Mouse (Mus musculus) embryo, embryonic 9.5 days (tissue): Measurements from ENCODE around the gene Tspan12.
"Not testable (repeated sequence)": the region's sequence is repeated elsewhere in the genome, so short reads cannot be mapped to it uniquely, and the experiment has no call there.

Experiments used
- DNase-seq: peaks from one replicate; pipeline ENCODE4 v3.0.0-alpha.2; 2017; ENCODE audit errors: extremely low spot score

Gene Tspan12

GRCm38 (mm10) chr6:21852344-21852785 is at the start of gene Tspan12:
Gene Tspan12 (minus strand): TSS chr6:21852515.
- peak; percentile 84 for DNase-seq

- DNase-seq = peak; percentile 7
Observed at GRCm38 (mm10) chr6:21894451-21894850, 42.1 kb upstream of the Tspan12 start.

- DNase-seq = no peak
Observed at GRCm38 (mm10) chr6:21889101-21889500, 36.8 kb upstream of the Tspan12 start.

GRCm38 (mm10) chr6:21887971-21888370 is 35.7 kb upstream of the Tspan12 start:
- DNase-seq = not testable (repeated sequence)

GRCm38 (mm10) chr6:21879496-21879895 is 27.2 kb upstream of the Tspan12 start:
- DNase-seq = no peak

- no peak for DNase-seq
Observed at GRCm38 (mm10) chr6:21867310-21867709, 15.0 kb upstream of the Tspan12 start.

- no peak for DNase-seq
Observed at GRCm38 (mm10) chr6:21864179-21864578, 11.9 kb upstream of the Tspan12 start.

GRCm38 (mm10) chr6:21863561-21863960 is 11.2 kb upstream of the Tspan12 start:
- no peak for DNase-seq

- DNase-seq = no peak
Observed at GRCm38 (mm10) chr6:21861316-21861715, 9.0 kb upstream of the Tspan12 start.

GRCm38 (mm10) chr6:21857843-21858242 is 5.5 kb upstream of the Tspan12 start:
- peak; percentile 17 for DNase-seq

- no peak for DNase-seq
Observed at GRCm38 (mm10) chr6:21855921-21856320, 3.6 kb upstream of the Tspan12 start.

GRCm38 (mm10) chr6:21853342-21853741 is 1.0 kb upstream of the Tspan12 start:
- DNase-seq = no peak

GRCm38 (mm10) chr6:21851596-21852343 is 545 bp downstream of the Tspan12 start:
- DNase-seq = peak; percentile 88

- no peak for DNase-seq
Observed at GRCm38 (mm10) chr6:21851346-21851595, 1.0 kb downstream of the Tspan12 start.

GRCm38 (mm10) chr6:21850526-21851345 is 1.6 kb downstream of the Tspan12 start:
- DNase-seq = no peak

GRCm38 (mm10) chr6:21848808-21849207 is 3.5 kb downstream of the Tspan12 start:
- DNase-seq = no peak

- DNase-seq = peak; percentile 37
Observed at GRCm38 (mm10) chr6:21839976-21840775, 12.1 kb downstream of the Tspan12 start.

- DNase-seq = no peak
Observed at GRCm38 (mm10) chr6:21839244-21839814, 13.0 kb downstream of the Tspan12 start.

- DNase-seq = no peak
Observed at GRCm38 (mm10) chr6:21833531-21833930, 18.8 kb downstream of the Tspan12 start.

GRCm38 (mm10) chr6:21831871-21832270 is 20.4 kb downstream of the Tspan12 start:
- DNase-seq = no peak

- no peak for DNase-seq
Observed at GRCm38 (mm10) chr6:21830931-21831330, 21.4 kb downstream of the Tspan12 start.

- no peak for DNase-seq
Observed at GRCm38 (mm10) chr6:21829930-21830329, 22.4 kb downstream of the Tspan12 start.
